Mouse (Mus musculus) hindbrain, embryonic 15.5 days (tissue): ENCODE data around the gene Scarb1. TPM values are rescaled to one million over a fixed set of nuclear protein-coding genes. Genes with fewer than 3 reads are reported as not detected.

ENCODE experiments used
- ATAC-seq: fragments of 200-750 bp; cut with Nextera tagmentation; 2 replicates; pipeline ENCODE4 v1.8.0; 2017; ENCODE audit warnings: low read depth, moderate number of reproducible peaks, moderate TSS enrichment; ENCODE audit not compliant: low FRiP score
- H3K27ac ChIP-seq: fragments of 300-500 bp; sonication (generic); replicated peaks from 2 replicates; pipeline ENCODE4 v1.5.1; 2015; ENCODE audit warnings: mild to moderate bottlenecking, inconsistent platforms
- H3K27me3 ChIP-seq: fragments of 300-500 bp; sonication (generic); 2 replicates; pipeline ENCODE4 v1.6.1; 2015; ENCODE audit warnings: control low read depth, inconsistent platforms
- H3K36me3 ChIP-seq: fragments of 300-500 bp; sonication (generic); 2 replicates; pipeline ENCODE4 v1.6.1; 2015; ENCODE audit warnings: control low read depth, inconsistent platforms
- H3K4me1 ChIP-seq: fragments of 300-500 bp; sonication (generic); replicated peaks from 2 replicates; pipeline ENCODE4 v1.6.1; 2015; ENCODE audit warnings: control low read depth, inconsistent platforms
- H3K4me2 ChIP-seq: fragments of 300-500 bp; sonication (generic); 2 replicates; pipeline ENCODE4 v1.6.1; 2015; ENCODE audit warnings: moderate library complexity, mild to moderate bottlenecking, inconsistent platforms
- H3K4me3 ChIP-seq: fragments of 300-500 bp; sonication (generic); 2 replicates; pipeline ENCODE4 v1.5.1; 2015; ENCODE audit warnings: mild to moderate bottlenecking, inconsistent platforms
- H3K9ac ChIP-seq: fragments of 300-500 bp; sonication (generic); 2 replicates; pipeline ENCODE4 v1.6.1; 2015; ENCODE audit warnings: inconsistent platforms
- H3K9me3 ChIP-seq: fragments of 300-500 bp; sonication (generic); 2 replicates; pipeline ENCODE4 v1.6.1; 2016; ENCODE audit warnings: control low read depth, inconsistent platforms
- WGBS: fragments of 180-500 bp; shearing (Covaris S2); methylation state at CpG from one replicate; pipeline ENCODE4 v1.1.7; 2015; 5-methylcytosine and 5-hydroxymethylcytosine counted together
- polyA plus RNA-seq: library from polyadenylated mRNA; unstranded; fragments of >200 nt; fragmentation: Nextera tagmentation; extraction: Ambion mirVana; gene quantifications from 2 replicates; pipeline ENCODE4 v1.2.1, GENCODE M21; 2015

The Scarb1 gene
- polyA plus RNA-seq, 1 experiment from 2014 or later = 52.4 TPM

DNA sequence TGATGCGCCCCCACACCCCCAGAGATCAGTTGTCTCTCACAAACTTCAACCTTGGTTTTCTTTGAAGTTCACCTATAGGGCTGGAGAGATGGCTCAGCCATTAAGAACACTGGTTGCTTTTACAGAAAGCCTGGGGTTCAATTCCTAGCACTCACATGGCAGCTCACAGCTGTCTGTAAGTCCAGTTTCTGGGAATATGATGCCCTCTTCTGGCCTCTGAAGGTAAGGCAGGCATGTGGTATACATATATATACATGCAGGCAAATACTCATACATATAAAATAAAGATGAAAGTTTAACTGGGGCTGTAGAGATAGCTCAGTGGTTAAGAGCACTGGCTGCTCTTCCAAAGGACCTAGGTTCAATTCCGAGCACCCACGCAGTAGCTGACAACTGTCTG, 105.5 kb downstream of the Scarb1 start:
- WGBS = 94% methylated on average over 3 of the region's 3 CpGs

DNA sequence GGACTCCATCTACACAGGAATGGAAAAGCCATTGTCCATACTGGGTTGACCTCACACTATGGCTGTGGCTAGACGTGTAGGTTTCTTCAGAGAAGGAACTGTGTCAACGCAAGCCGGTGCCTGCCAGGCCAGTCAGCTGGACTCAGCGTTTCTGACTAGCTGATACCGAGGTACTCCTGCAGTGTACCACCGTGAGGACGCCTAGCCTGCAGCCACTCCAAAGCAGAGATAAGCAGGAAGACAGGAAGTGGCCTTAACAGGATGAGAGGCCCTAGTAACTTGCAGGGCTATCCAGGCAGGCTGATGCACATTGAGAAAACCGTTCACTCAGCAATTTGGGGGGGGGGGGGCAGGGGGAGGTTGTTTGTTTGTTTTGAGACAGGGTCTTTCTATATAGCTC, 106.5 kb downstream of the Scarb1 start:
- no peak overlapping the region for H3K4me3 ChIP-seq
- no peak overlapping the region for H3K4me2 ChIP-seq
- H3K4me1 ChIP-seq = no peaks in the 10 kb centered on the region; the same call in 1 of the 2 replicates
- ATAC-seq = no peak
- H3K9me3 ChIP-seq = no peaks in the 10 kb centered on the region
- no peaks in the 10 kb centered on the region for H3K36me3 ChIP-seq
- no peaks in the 10 kb centered on the region for H3K27me3 ChIP-seq
- H3K27ac ChIP-seq = no peak overlapping the region
- 80% methylated on average over 8 of the region's 8 CpGs for WGBS
- H3K9ac ChIP-seq = no peak overlapping the region

More for the DNA sequence above, 105.5 kb downstream of the Scarb1 start:
- ATAC-seq = no peak
- Histone ChIP-seq H3K4me3 (no peak overlapping the region), H3K27me3 (no peaks in the 10 kb centered on the region), H3K4me1 (peaks cover 5% of the 10 kb centered on the region), H3K27ac (no peak overlapping the region), H3K36me3 (no peaks in the 10 kb centered on the region), H3K4me2 (no peak overlapping the region), H3K9me3 (no peaks in the 10 kb centered on the region), H3K9ac (no peak overlapping the region)

DNA sequence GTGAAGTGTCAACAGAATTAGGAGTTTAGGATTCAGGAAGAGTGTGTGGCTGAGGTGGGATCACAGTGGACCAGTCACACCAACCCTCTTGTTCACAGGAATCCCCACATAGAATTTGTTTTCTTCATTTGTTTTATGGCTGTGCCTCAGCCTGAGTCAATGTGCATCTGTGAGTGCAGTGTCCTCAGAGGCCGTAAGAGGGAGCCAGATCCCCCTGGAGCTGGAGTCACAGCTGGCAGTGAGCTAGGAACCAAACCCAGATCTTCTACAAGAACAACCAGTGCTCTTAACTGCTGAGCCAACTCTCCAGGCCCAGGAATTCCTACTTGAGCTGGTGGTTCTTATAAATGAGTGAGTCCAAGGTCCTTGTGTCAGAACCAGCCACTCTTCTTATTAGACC, 107.4 kb downstream of the Scarb1 start:
- Histone ChIP-seq H3K9ac (no peak overlapping the region), H3K9me3 (no peaks in the 10 kb centered on the region), H3K27me3 (no peaks in the 10 kb centered on the region), H3K27ac (no peak overlapping the region), H3K4me3 (no peak overlapping the region), H3K36me3 (no peaks in the 10 kb centered on the region), H3K4me2 (no peak overlapping the region), H3K4me1 (no peaks in the 10 kb centered on the region; the same call in 1 of the 2 replicates)
- WGBS = 96% methylated on average over 1 of the region's 1 CpGs
- no peak for ATAC-seq

DNA sequence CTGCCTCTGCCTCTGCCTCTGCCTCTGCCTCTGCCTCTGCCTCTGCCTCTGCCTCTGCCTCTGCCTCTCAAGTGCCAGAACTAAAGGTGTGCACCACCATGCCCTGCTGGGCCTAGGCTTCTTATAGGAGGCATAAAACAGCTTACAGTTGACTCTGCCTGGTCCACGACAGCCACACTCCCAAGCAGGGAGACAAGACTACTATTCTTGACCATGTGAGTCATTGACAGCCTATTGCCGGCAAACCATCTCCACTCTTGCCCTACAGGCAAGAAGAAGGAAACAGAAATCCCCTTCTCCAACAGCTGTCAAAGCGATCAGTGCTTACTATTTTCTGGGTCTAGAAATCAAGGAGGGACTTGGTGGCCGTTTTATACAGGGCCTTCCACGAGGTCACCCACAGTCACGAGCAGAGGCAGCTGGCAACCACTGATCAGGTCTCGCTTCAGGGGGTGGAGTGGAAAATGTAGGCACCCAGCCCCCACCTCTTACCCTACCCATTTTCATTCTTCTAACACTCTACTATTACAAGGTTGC, 108.4 kb downstream of the Scarb1 start:
- 86% methylated on average over 7 of the region's 7 CpGs for WGBS

DNA sequence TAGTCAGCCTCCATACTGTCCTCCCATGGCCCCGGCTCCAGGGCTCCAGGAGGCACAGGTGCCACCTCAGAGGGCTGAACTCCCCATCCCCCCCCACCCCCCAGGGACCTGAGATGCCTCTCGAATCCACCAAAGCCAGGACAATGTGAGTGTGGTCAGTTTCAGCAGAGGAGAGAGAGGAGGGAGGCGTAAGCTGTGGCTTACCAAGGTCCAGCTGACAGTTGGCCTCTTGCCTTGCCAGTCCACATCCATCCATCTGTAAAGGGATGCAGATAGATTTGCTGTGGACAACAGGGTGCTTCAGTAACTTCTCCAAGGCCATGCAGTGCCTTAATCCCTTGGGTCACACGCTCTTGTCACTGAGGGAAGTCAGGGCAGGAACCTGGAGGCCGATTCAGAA, 110.4 kb downstream of the Scarb1 start:
- 85% methylated on average over 5 of the region's 5 CpGs for WGBS
- no peak overlapping the region for H3K9ac ChIP-seq
- H3K4me3 ChIP-seq = no peak overlapping the region
- peaks cover 14% of the 10 kb centered on the region for H3K4me1 ChIP-seq
- no peaks in the 10 kb centered on the region for H3K27me3 ChIP-seq
- ATAC-seq = no peak
- H3K36me3 ChIP-seq = no peaks in the 10 kb centered on the region
- no peak overlapping the region for H3K27ac ChIP-seq
- no peak overlapping the region for H3K4me2 ChIP-seq
- H3K9me3 ChIP-seq = no peaks in the 10 kb centered on the region

More for the DNA sequence above, 108.4 kb downstream of the Scarb1 start:
- ATAC-seq = no peak
- Histone ChIP-seq H3K9me3 (no peaks in the 10 kb centered on the region), H3K9ac (no peak overlapping the region), H3K4me3 (no peak overlapping the region), H3K4me2 (no peak overlapping the region), H3K27ac (no peak overlapping the region), H3K27me3 (no peaks in the 10 kb centered on the region), H3K36me3 (no peaks in the 10 kb centered on the region), H3K4me1 (no peaks in the 10 kb centered on the region)

DNA sequence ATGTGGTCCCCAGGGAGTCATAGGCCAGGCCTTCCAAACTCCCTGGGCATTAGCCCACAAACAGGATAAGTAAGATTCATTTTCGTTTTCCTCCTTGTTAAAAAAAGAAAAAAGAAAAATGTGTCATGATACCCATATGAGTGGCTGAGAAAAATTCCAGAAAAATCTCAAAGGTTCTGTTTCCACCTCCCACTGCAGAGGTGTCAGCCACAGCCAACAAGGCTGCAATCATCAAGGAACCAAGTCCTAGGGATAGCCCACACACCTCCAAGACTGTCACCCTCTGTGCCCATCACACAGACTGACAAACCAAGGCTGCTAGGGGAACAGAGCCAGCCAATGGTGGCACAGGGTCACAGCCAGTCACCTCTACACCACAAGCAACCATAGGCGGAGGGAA, 111.8 kb downstream of the Scarb1 start:
- Histone ChIP-seq H3K4me2 (no peak overlapping the region), H3K4me3 (no peak overlapping the region), H3K9me3 (no peaks in the 10 kb centered on the region), H3K4me1 (peaks cover 27% of the 10 kb centered on the region), H3K9ac (no peak overlapping the region), H3K36me3 (no peaks in the 10 kb centered on the region), H3K27me3 (no peaks in the 10 kb centered on the region), H3K27ac (no peak overlapping the region)
- no peak for ATAC-seq
- WGBS = 87% methylated on average over 2 of the region's 2 CpGs

DNA sequence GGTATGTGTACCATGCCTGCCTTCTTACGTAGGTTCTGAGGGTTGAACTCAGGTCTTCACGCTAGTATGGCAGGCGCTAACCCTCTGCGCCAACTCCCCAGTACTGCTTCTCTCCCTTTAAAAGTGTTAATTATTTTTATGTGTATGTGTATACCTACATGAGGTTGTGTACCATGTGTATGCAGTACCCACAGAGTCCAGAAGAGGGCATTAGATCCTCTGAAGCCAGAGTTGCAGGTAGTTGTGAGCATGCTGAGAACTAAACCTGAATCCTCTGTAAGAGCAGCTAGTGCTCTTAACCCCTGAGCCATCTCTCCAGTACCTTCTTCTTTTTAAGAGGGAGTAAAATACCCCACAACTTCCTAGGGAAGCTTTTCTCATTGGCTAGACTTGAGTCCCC, 113.2 kb downstream of the Scarb1 start:
- no peaks in the 10 kb centered on the region for H3K36me3 ChIP-seq
- H3K9ac ChIP-seq = no peak overlapping the region
- H3K27me3 ChIP-seq = no peaks in the 10 kb centered on the region
- H3K4me2 ChIP-seq = no peak overlapping the region
- no peaks in the 10 kb centered on the region for H3K9me3 ChIP-seq
- WGBS = 96% methylated on average over 4 of the region's 4 CpGs
- peaks cover 40% of the 10 kb centered on the region for H3K4me1 ChIP-seq
- ATAC-seq = no peak
- H3K4me3 ChIP-seq = no peak overlapping the region
- H3K27ac ChIP-seq = no peak overlapping the region

Other genes starting within 250 kb of the Scarb1 start
- gene Ncor2, start 161.9 kb downstream of the Scarb1 start, polyA plus RNA-seq = 26.3 and 28.7 TPM in 2 replicates
- 0.56 and 0.65 TPM in 2 replicates for gene Gm10382, start 48.2 kb upstream of the Scarb1 start, polyA plus RNA-seq
- gene Ubc, start 49.1 kb upstream of the Scarb1 start, polyA plus RNA-seq = 1,393 and 1,417 TPM in 2 replicates
- gene Dhx37, start 93.0 kb upstream of the Scarb1 start, polyA plus RNA-seq = 10.9 and 11.6 TPM in 2 replicates
- 39.4 and 42.8 TPM in 2 replicates for gene Bri3bp, start 100.5 kb upstream of the Scarb1 start, polyA plus RNA-seq
- 104 and 106 TPM in 2 replicates for gene Aacs, start 134.7 kb upstream of the Scarb1 start, polyA plus RNA-seq
- gene Tmem132b, start 190.7 kb upstream of the Scarb1 start, polyA plus RNA-seq = 6.2 and 6.4 TPM in 2 replicates